Mouse (Mus musculus) erythroblast, adult 5-6 weeks (primary cell): ENCODE results near the gene Slc16a10. TPM values are rescaled to one million over a fixed set of nuclear protein-coding genes. Genes with fewer than 3 reads are reported as not detected.

ENCODE experiments used
- ATAC-seq: replicated peaks from 2 replicates; pipeline ENCODE4 v1.8.0; 2016; ENCODE audit warnings: moderate number of reproducible peaks, mild to moderate bottlenecking, moderate TSS enrichment, inconsistent platforms; ENCODE audit not compliant: poor library complexity, low FRiP score, severe bottlenecking
- total RNA-seq, 2 experiments: library from RNA; stranded (forward) in 1 of 2; stranded (reverse) in 1 of 2; fragments of 150-400 nt in 1 of 2; fragments of 200-764, 138-1000 nt in 1 of 2; gene quantifications; 2 replicates each; pipeline versions ENCODE4 v1.2.3 to v1.2.4; 2015 to 2017; ENCODE audit warnings: low replicate concordance in 2 of 2

Gene Slc16a10
- total RNA-seq (2015; ENCODE audit: low replicate concordance) (440 and 459 TPM in 2 replicates), total RNA-seq (2017; ENCODE audit: low replicate concordance) (461 and 469 TPM in 2 replicates)

GRCm38 (mm10) chr10:40141864-40142523 lies at the start of gene Slc16a10:
Gene Slc16a10 (minus strand): TSS chr10:40142258.
- ATAC-seq: peak; percentile 93

DNA sequence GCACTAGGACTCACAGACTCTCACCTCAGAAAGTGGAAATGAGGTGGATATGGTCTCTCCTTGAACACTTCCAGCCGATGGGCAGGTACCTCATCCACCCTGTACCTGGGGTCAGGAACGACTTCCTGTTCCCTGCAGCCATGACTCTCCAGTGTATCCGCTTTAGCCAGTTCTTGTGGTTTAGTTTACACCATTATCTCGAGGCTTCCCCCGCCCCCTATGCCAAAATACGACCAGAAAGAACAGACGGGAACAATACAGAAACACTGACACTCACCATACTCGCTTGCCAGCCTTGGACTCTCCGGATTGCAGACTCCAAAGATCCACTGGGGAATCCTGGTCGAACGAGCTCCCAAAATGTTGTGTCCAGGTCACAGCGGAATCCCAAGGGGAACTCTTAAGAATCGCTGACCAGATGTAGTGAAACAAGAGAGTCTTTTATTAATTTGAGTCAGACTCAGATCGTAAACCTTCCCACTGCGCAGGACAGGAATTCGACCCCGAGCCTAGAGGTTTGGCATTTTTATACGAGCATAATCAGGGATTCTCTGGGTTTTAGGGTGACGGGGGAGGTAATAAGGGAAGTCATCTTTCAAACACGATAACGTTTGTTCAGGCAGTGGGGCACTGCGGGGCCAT lies 49.4 kb upstream of the Slc16a10 start:
- ATAC-seq: 0 out of 2 replicates have a peak, but pooled peaks have one; percentile 35

- ATAC-seq: 0 out of 2 replicates have a peak, but pooled peaks have one; percentile 43
These were observed 48.8 kb upstream of the Slc16a10 start for GRCm38 (mm10) chr10:40190871-40191270.

DNA sequence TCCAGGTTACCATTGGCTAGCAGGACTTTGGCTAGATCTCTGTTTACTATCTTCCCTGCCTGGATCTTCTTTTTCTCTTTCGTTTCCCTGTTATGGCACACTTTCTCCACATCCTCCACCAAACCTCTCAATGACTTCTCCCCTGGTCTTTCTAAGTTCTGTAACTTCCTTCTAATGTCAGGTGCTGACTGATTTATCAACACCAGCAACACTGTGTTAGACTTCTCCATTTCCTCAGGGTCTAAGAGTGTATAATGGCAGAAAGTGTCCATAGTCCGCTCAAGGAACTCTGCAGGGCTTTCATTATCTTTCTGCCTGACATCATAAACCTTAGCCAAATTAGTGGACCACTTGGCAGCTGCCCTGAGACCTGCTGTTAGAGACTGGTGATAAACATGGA lies 47.6 kb upstream of the Slc16a10 start:
- no peak for ATAC-seq

DNA sequence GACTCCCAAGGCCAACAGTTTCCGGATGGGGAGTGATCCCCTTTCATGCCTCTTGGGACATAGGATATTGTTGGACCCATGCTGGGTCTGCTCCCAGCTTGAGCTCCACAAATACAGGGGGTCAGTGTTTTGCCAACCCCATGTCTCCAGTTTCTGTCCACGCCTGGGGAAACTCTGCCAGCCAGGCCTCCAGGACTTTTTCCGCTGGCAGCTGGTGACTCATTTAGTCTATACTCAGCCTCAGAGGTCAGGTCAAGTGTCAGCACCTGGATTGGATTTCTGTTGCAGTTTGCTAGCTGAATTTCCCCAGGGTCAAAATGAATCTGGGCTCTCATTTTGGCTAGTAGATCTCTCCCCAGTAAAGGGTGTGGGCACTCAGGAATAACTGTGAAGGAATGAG lies 46.8 kb upstream of the Slc16a10 start:
- no peak for ATAC-seq

- no peak for ATAC-seq
These were observed 43.9 kb upstream of the Slc16a10 start for GRCm38 (mm10) chr10:40185956-40186355.

GRCm38 (mm10) chr10:40180011-40180410 lies 38.0 kb upstream of the Slc16a10 start:
- no peak for ATAC-seq

- ATAC-seq: no peak
These were observed 37.1 kb upstream of the Slc16a10 start for GRCm38 (mm10) chr10:40179142-40179541.

- ATAC-seq: peak; percentile 90
These were observed 35.4 kb upstream of the Slc16a10 start for GRCm38 (mm10) chr10:40177323-40177962.

GRCm38 (mm10) chr10:40172136-40172535 lies 30.1 kb upstream of the Slc16a10 start:
- ATAC-seq: 0 out of 2 replicates have a peak, but pooled peaks have one; percentile 51

DNA sequence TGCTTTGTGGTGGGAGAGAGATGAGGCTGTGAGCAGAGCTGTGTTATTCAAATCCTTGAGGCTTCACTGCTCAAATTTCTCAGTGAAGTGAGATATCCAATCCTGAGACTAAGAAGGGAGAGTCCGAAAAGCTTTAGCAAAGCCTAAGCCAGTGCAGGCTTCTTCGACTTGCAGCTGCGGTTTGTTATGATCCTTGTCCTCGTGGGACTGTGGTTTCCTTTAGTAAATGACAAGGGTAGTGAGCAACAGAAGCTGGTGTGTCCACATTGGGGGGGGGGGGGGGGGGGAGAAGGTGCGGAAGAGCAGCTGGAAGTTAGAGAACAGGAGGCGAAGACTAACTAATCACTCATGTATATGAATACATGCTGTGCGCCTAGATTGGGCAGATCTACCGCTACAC lies 29.2 kb upstream of the Slc16a10 start:
- ATAC-seq: no peak

DNA sequence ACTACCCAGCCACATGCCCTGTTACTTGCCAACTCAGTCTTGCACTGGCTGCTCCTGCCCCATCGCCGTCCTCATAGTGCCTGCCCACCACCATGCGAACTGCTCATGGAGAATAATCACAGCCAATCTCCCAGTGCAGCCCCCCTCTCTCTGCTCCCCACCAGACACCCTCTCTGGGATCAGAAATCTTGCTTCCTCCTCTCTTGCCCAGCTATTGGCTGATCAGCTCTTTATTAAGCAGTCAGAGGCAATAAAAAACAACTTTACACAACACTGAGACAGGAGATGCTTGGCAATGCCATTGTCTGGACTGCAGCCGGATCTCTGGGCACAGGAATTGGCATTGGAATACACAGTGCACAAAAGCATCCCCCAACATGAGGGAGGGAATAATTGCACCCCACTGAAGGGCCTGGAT lies 28.1 kb upstream of the Slc16a10 start:
- no peak for ATAC-seq

GRCm38 (mm10) chr10:40169566-40169965 lies 27.5 kb upstream of the Slc16a10 start:
- ATAC-seq: no peak

- no peak for ATAC-seq
These were observed 27.0 kb upstream of the Slc16a10 start for GRCm38 (mm10) chr10:40169088-40169487.

DNA sequence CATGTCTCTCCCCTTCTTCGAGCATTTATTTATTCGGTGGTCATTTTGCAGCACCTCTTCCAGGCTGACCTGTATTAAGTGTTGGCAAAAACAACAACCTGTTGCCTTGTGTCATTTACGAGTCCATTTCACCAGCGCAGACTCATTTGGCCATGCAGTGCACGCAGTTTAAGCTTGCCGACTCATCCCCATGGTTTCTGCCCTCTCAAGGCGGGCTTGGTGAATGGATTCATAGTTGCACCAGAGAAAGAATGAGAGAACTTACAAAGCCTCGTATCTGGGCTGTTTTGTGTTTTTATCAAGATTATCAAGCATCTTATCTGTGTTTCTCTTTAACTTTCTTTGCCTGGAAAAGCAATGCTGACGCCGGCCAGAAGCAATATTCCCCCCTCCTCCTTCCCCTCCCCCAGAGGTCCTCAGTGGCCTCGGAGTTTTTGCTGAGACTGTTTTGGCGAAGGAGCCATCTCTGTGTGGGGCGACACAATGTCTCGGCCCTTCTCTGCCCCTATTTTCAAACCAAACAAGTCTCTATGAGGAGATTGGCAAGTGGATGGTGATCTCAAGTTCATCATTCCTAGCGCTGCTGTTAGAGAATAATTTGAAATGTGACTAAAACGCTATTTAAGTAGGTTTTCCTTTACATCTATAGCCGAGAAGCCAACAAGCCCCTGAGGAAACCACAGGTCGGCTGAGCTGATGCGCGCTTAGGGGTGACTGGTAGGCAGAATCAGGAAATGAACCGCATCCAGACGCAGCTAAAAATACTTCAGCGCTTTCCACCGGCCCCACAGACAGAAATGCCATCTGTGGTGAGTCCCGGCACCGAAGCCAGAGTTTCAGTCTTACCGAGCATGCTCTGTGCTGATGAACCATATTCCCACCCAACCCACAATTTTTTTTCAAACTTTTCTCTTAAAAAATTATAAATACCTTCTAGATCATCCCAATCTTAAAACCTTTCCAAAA lies 22.6 kb upstream of the Slc16a10 start:
- ATAC-seq: peak; percentile 74

- no peak for ATAC-seq
These were observed 21.9 kb upstream of the Slc16a10 start for GRCm38 (mm10) chr10:40163914-40164313.

DNA sequence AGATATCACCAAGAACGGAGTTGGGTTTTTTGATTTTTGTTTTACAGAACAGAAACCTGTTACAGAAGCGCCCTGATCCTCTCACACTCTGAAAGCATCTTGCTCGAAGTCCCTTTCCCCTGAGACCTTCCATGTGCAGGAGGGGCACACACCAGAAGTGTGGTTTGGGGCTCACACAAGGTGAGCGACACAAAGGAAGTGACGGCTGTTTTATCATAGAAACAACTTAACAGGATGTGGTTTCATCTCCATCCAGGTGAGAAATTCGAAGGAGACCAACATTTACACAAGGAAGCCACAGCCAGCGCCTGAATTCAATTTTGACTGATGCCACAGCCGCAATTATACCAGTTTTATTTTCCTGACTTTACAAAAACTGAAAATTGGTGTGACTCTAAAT lies 21.3 kb upstream of the Slc16a10 start:
- ATAC-seq: no peak

DNA sequence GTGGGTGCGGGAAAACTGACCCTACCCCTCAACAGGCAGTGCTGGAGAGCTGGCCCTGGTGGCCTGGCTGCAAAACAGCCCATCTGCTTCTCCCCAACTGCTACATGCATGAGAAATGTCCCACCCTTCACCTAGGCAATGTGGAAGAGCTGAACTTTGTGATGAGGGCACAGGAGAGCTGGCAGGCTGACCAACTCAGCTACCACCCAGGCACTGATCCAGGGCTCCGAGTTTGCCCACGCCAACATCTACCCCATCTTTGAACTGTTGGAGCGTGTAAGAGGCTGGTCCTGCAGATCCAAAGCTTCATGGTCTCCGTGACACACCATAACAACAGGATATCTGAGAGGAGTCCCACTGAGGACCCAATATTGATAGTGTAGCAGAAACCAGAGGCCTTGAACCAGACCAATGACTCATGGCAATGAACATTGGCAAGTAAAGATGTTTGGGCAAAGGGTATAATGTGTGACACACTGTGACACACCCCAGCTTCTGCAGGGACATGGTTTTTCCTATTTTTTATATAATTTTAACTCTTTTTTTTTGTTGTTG lies 19.7 kb upstream of the Slc16a10 start:
- no peak for ATAC-seq

DNA sequence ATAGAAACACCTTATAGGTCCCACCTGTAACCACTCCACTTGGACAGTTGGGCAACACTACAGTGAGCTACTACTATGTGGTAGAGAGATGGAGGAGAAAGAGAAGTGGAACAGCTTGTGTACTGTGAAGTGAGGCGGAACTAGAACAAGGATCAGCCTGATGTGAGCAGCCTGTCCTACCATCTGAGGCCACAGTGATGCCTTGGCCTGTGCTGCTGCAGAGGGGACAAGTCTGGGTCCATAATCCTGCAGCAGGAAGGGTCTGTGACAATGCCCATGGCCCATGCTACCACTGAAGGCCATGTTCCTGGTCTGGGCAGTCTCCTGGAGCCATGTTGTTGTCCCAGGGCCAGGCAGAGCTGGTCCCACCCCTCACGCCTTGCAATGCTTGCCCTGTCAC lies 19.2 kb upstream of the Slc16a10 start:
- no peak for ATAC-seq

GRCm38 (mm10) chr10:40152550-40152857 lies 10.4 kb upstream of the Slc16a10 start:
- ATAC-seq: no peak
